Mouse (Mus musculus) kidney, adult 2 months (tissue): ENCODE results near the gene Dnajb12.

Experiments
- CTCF ChIP-seq: fragments of 200-500 bp; conservative IDR thresholded peaks from 2 replicates; pipeline ENCODE4 v1.5.1; 2011; ENCODE audit warnings: low read depth, mild to moderate bottlenecking, control low read depth, low read length, moderate library complexity, mixed read lengths; ENCODE audit not compliant: insufficient read depth, insufficient read length
- POLR2A ChIP-seq: fragments of 200-500 bp; IDR thresholded peaks from one replicate; pipeline ENCODE4 v1.6.1; 2011; ENCODE audit warnings: low read depth, low read length, control low read depth

GRCm38 (mm10) chr10:59901986-59902605 lies 22.7 kb downstream of the Dnajb12 start:
- TF ChIP-seq CTCF (no peak), POLR2A (no peak)
